Mouse (Mus musculus): ENCODE data around the gene Kmo.
A peak's percentile ranks its signal among the peaks of the same experiment; 100 is the strongest.

The Kmo gene

DNA sequence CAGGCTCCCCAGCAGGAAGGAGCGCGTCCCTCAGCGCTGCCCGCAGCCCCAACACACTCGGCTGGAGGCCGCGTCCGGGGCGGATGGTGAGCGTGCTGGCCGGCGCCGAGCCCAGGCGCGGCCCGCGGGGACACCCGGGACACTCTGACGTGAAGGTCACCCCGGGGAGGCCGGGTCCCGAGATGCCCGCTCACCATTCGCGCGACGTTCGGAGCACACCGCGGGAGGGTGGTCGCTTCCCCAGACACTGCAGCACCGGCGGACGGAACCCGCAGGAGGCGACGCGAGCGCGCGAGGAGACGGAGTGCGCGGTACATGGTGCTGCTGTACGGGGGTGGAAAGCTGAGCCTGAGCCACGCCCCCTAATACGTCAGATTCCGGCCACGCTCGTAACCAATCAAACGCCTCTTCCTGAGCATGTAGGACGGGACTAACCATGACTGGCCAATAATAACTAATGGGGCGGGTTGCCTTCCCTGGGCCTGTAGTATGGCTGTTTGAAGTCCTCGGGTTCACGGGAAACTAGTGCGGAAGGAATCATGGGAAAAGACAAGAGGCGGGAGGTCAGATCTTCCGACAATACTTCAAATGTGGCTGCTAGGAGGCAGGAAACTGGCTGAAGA, 5.2 kb downstream of the Kmo start, which contains the start of gene Fh1:
Gene Fh1, minus strand, starts transcription at position 379 of the 623 bp plus-strand sequence.
- Histone ChIP-seq H3K4me3 (replicated peaks; ENCODE audit: low read length) (peak within 1 kb of the TSS; percentile 95), H3K27me3 (ENCODE audit: insufficient read depth, low read length) (no peaks in the 10 kb centered on the region), H3K4me1 (replicated peaks; ENCODE audit: low read depth, low read length) (peaks cover 23% of the 10 kb centered on the region; the same call in 1 of the 2 replicates), H3K9me3 (ENCODE audit: low read length) (no peaks in the 10 kb centered on the region), H3K36me3 (ENCODE audit: insufficient read depth, low read length) (peaks cover 17% of the 10 kb centered on the region)
- TF ChIP-seq POU5F1 (IDR thresholded peaks at IDR 0.05; ENCODE audit: borderline replicate concordance, low read length) (no peak), CTCF (conservative IDR thresholded peaks at IDR 0.05; ENCODE audit: low read length) (no peak), NANOG (IDR thresholded peaks at IDR 0.05; ENCODE audit: borderline replicate concordance, low read length) (0 out of 2 replicates have a peak, but pooled peaks have one; percentile 50)

GRCm38 (mm10) chr1:175625990-175626692, 6.0 kb downstream of the Kmo start:
- Histone ChIP-seq H3K27me3 (ENCODE audit: insufficient read depth, low read length) (no peaks in the 10 kb centered on the region), H3K9me3 (ENCODE audit: low read length) (no peaks in the 10 kb centered on the region), H3K4me1 (replicated peaks; ENCODE audit: low read depth, low read length) (peaks cover 23% of the 10 kb centered on the region; the same call in 1 of the 2 replicates), H3K4me3 (replicated peaks; ENCODE audit: low read length) (peak overlapping the region; percentile 95), H3K36me3 (ENCODE audit: insufficient read depth, low read length) (peaks cover 15% of the 10 kb centered on the region)
- TF ChIP-seq NANOG (IDR thresholded peaks at IDR 0.05; ENCODE audit: borderline replicate concordance, low read length) = no peak

DNA sequence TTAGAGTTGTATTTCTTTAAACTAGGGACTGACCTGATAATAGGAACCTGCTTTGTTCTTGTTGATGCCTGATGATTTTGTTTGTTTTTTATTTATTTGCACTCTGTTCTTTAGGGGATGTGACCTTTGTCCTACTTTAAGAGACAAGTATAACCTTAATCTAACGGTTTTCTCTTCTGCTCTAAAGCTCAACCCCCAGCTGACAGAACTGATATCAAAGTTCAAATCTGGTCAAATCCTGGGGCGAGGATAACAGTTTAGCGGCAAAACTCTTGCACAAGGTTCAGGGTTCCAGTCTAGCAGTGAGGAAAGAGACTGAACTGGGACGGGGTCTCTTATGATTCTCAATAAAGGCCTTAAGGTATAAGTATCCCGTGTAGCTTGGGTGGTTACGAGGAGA, 9.1 kb downstream of the Kmo start:
- H3K9me3 ChIP-seq (ENCODE audit: low read length) = no peaks in the 10 kb centered on the region
- H3K4me1 ChIP-seq (replicated peaks; ENCODE audit: low read depth, low read length) = peaks cover 16% of the 10 kb centered on the region; the same call in 1 of the 2 replicates
- H3K4me3 ChIP-seq (replicated peaks; ENCODE audit: low read length) = no peak overlapping the region
- TF ChIP-seq CTCF (conservative IDR thresholded peaks at IDR 0.05; ENCODE audit: low read length) (no peak), NANOG (IDR thresholded peaks at IDR 0.05; ENCODE audit: borderline replicate concordance, low read length) (no peak), POU5F1 (IDR thresholded peaks at IDR 0.05; ENCODE audit: borderline replicate concordance, low read length) (no peak)
- H3K36me3 ChIP-seq (ENCODE audit: insufficient read depth, low read length) = no peaks in the 10 kb centered on the region
- H3K27me3 ChIP-seq (ENCODE audit: insufficient read depth, low read length) = no peaks in the 10 kb centered on the region

GRCm38 (mm10) chr1:175630345-175630744, 10.2 kb downstream of the Kmo start:
- no peak for TF ChIP-seq CTCF (conservative IDR thresholded peaks at IDR 0.05; ENCODE audit: low read length)
- no peak for TF ChIP-seq NANOG (IDR thresholded peaks at IDR 0.05; ENCODE audit: borderline replicate concordance, low read length)
- peaks cover 8% of the 10 kb centered on the region; the same call in 1 of the 2 replicates for H3K4me1 ChIP-seq (replicated peaks; ENCODE audit: low read depth, low read length)

GRCm38 (mm10) chr1:175631080-175631479, 10.9 kb downstream of the Kmo start:
- Histone ChIP-seq H3K4me1 (replicated peaks; ENCODE audit: low read depth, low read length) (peaks cover 5% of the 10 kb centered on the region; the same call in 1 of the 2 replicates), H3K36me3 (ENCODE audit: insufficient read depth, low read length) (no peaks in the 10 kb centered on the region), H3K27me3 (ENCODE audit: insufficient read depth, low read length) (no peaks in the 10 kb centered on the region), H3K4me3 (replicated peaks; ENCODE audit: low read length) (no peak overlapping the region), H3K9me3 (ENCODE audit: low read length) (no peaks in the 10 kb centered on the region)
- TF ChIP-seq NANOG (IDR thresholded peaks at IDR 0.05; ENCODE audit: borderline replicate concordance, low read length) (no peak), POU5F1 (IDR thresholded peaks at IDR 0.05; ENCODE audit: borderline replicate concordance, low read length) (no peak), CTCF (conservative IDR thresholded peaks at IDR 0.05; ENCODE audit: low read length) (no peak)

More at GRCm38 (mm10) chr1:175630345-175630744, 10.2 kb downstream of the Kmo start:
- no peak overlapping the region for H3K4me3 ChIP-seq (replicated peaks; ENCODE audit: low read length)
- H3K27me3 ChIP-seq (ENCODE audit: insufficient read depth, low read length) = no peaks in the 10 kb centered on the region
- H3K36me3 ChIP-seq (ENCODE audit: insufficient read depth, low read length) = no peaks in the 10 kb centered on the region
- no peaks in the 10 kb centered on the region for H3K9me3 ChIP-seq (ENCODE audit: low read length)

GRCm38 (mm10) chr1:175631721-175632221, 11.6 kb downstream of the Kmo start:
- Histone ChIP-seq H3K27me3 (ENCODE audit: insufficient read depth, low read length) (no peaks in the 10 kb centered on the region), H3K9me3 (ENCODE audit: low read length) (no peaks in the 10 kb centered on the region)
- TF ChIP-seq NANOG (IDR thresholded peaks at IDR 0.05; ENCODE audit: borderline replicate concordance, low read length) = no peak
- TF ChIP-seq POU5F1 (IDR thresholded peaks at IDR 0.05; ENCODE audit: borderline replicate concordance, low read length) = no peak
- TF ChIP-seq CTCF (conservative IDR thresholded peaks at IDR 0.05; ENCODE audit: low read length) = no peak

GRCm38 (mm10) chr1:175632470-175632869, 12.3 kb downstream of the Kmo start:
- H3K27me3 ChIP-seq (ENCODE audit: insufficient read depth, low read length) = no peaks in the 10 kb centered on the region
- no peaks in the 10 kb centered on the region for H3K9me3 ChIP-seq (ENCODE audit: low read length)
- no peak overlapping the region for H3K4me3 ChIP-seq (replicated peaks; ENCODE audit: low read length)
- peaks cover 3% of the 10 kb centered on the region; the same call in 1 of the 2 replicates for H3K4me1 ChIP-seq (replicated peaks; ENCODE audit: low read depth, low read length)
- H3K36me3 ChIP-seq (ENCODE audit: insufficient read depth, low read length) = no peaks in the 10 kb centered on the region
- TF ChIP-seq POU5F1 (IDR thresholded peaks at IDR 0.05; ENCODE audit: borderline replicate concordance, low read length) = no peak

More at GRCm38 (mm10) chr1:175631721-175632221, 11.6 kb downstream of the Kmo start:
- no peak overlapping the region for H3K4me3 ChIP-seq (replicated peaks; ENCODE audit: low read length)
- H3K36me3 ChIP-seq (ENCODE audit: insufficient read depth, low read length) = no peaks in the 10 kb centered on the region
- peaks cover 5% of the 10 kb centered on the region; the same call in 1 of the 2 replicates for H3K4me1 ChIP-seq (replicated peaks; ENCODE audit: low read depth, low read length)

- Histone ChIP-seq H3K27me3 (ENCODE audit: insufficient read depth, low read length) (no peaks in the 10 kb centered on the region), H3K4me1 (replicated peaks; ENCODE audit: low read depth, low read length) (no peaks in the 10 kb centered on the region), H3K36me3 (ENCODE audit: insufficient read depth, low read length) (no peaks in the 10 kb centered on the region), H3K4me3 (replicated peaks; ENCODE audit: low read length) (no peak overlapping the region), H3K9me3 (ENCODE audit: low read length) (0 out of 2 replicates have a peak, but pooled peaks cover 3% of the 10 kb centered on the region)
- no peak for TF ChIP-seq POU5F1 (IDR thresholded peaks at IDR 0.05; ENCODE audit: borderline replicate concordance, low read length)
- TF ChIP-seq CTCF (conservative IDR thresholded peaks at IDR 0.05; ENCODE audit: low read length) = no peak
- TF ChIP-seq NANOG (IDR thresholded peaks at IDR 0.05; ENCODE audit: borderline replicate concordance, low read length) = no peak
These were observed 17.5 kb downstream of the Kmo start for GRCm38 (mm10) chr1:175637677-175638076.

All from E14TG2a.4 (cell line).